Mouse (Mus musculus): Measurements from ENCODE around the gene Chrna7. TPM values are rescaled to one million over a fixed set of nuclear protein-coding genes. Genes with fewer than 3 reads are reported as not detected.

The Chrna7 gene
- total RNA-seq (2014; fragmentation: Nextera tagmentation) (not detected in 2 replicates), total RNA-seq (2017) (not detected in 2 replicates)

GRCm38 (mm10) chr7:63212084-63212723 lies at the start of gene Chrna7:
Gene Chrna7, minus strand, starts transcription at chr7:63212569.
- peak; percentile 65; the same call in 1 of the 2 replicates for ATAC-seq (replicated peaks; ENCODE audit: low FRiP score, low TSS enrichment, poor library complexity, severe bottlenecking)

GRCm38 (mm10) chr7:63249404-63249803 lies 37.0 kb upstream of the Chrna7 start:
- ATAC-seq (replicated peaks; ENCODE audit: low FRiP score, low TSS enrichment, poor library complexity, severe bottlenecking), result no peak

- no peak for ATAC-seq (replicated peaks; ENCODE audit: low FRiP score, low TSS enrichment, poor library complexity, severe bottlenecking)
Observed at GRCm38 (mm10) chr7:63237852-63238516, 25.6 kb upstream of the Chrna7 start.

DNA sequence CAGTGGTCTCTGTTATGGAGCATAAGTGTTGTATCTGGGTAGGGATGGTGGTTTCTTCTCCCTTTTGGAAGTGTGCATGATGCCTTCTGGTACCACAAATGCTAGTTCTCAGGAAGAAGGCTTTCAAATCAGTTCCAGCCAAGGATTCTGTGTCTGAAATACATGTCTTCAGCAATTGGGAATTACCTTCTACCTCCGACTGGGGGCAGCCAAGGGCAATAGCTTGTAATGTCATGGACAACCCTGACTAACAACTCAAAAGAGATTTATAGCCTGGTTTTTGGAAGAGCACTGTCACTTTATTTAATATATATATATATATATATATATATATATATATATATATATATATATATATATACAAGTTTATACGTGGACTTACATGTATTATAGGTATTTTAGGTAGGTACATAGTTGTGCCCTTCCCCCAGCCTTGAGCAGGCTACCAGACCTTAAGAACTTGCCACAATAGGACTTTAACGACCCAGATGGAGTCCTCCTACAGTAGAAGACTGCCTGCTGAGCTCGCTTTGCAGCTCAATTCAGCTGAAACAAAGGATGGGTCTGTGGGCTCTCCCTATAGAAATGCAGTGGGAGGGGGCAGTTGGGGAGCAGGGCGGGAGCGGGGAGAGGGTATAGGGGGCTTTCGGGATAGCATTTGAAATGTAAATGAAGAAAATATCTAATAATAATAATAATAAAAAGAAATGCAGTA lies 12.9 kb upstream of the Chrna7 start:
- no peak for ATAC-seq (replicated peaks; ENCODE audit: low FRiP score, low TSS enrichment, poor library complexity, severe bottlenecking)

GRCm38 (mm10) chr7:63211641-63212083 lies 707 bp downstream of the Chrna7 start:
- ATAC-seq (replicated peaks; ENCODE audit: low FRiP score, low TSS enrichment, poor library complexity, severe bottlenecking), result no peak

GRCm38 (mm10) chr7:63209501-63209900 lies 2.9 kb downstream of the Chrna7 start:
- no peak for ATAC-seq (replicated peaks; ENCODE audit: low FRiP score, low TSS enrichment, poor library complexity, severe bottlenecking)

GRCm38 (mm10) chr7:63207137-63207536 lies 5.2 kb downstream of the Chrna7 start:
- no peak for ATAC-seq (replicated peaks; ENCODE audit: low FRiP score, low TSS enrichment, poor library complexity, severe bottlenecking)

- ATAC-seq (replicated peaks; ENCODE audit: low FRiP score, low TSS enrichment, poor library complexity, severe bottlenecking), result no peak
Observed at GRCm38 (mm10) chr7:63195560-63195959, 16.8 kb downstream of the Chrna7 start.

DNA sequence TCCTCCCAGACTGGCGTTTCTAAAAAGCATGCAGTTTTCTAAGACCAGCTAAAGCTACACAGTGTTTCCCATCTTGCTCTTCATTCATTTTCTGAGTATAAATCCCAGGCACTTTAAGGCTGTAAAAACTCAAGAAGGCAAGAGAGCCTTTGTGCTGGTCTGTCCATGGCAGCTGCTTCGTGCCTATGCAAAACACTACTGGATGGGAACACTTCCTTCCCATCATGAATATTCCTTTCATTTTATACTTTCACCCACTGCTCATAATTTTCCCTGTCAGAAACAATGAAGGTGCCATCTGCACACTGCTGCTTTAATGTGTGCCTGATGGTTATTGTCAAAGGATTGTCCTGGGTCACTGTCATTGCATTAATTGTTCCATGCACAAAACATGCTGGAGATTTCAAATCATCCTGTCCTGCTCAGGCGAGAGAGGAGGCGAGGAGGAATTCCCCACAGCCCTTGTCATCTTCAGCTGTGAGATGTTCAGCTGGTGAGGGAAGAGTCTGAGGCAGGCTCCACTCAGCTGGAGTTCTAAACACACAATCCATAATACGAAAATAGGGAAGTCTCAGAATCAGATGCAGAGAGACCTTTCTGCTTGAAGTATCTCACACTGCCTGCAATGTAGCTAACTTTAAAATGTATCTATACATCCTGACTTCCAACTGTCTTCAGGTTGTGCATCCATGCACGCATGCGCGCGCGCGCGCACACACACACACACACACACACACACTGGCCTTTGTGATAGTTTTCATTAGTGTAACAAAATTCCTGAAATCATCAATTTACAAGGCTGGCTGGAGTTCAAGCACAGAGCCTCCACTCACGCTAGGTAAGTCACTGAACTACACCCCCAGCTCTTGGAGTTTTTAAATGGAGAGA lies 22.5 kb downstream of the Chrna7 start:
- ATAC-seq (replicated peaks; ENCODE audit: low FRiP score, low TSS enrichment, poor library complexity, severe bottlenecking), result no peak

DNA sequence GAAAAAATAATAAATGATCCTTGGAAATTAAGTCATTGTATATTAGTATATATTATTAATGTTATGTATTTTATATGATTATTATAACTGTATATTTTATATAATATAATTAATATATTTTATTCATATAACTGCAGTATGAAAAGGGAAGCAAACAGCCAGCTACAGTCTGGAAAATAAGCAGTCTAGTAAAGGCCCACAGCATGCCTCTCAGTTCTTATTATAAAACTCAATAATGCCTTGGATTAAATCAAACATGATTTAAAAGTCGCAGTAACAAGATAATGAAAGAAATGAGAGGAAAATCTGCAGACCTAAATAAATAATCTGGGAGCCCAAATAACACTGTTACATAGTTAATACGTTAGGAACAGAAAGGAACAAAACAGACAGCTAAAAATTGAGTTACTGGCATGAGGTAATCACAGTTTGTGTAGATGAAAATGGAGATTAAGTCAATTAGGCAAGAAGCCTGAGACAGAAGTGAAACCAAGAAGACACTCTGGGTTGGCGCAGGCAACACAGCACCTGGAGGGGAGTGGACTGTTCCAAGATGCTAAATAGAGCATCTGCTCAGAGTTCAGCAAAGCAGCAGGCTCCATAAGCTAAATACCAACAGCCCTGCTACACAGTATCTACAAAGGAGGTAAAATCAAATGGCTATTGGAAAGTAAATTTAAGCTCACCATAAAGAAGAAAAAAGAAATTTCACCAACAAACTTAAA lies 42.1 kb downstream of the Chrna7 start:
- no peak for ATAC-seq (replicated peaks; ENCODE audit: low FRiP score, low TSS enrichment, poor library complexity, severe bottlenecking)

GRCm38 (mm10) chr7:63164617-63165016 lies 47.8 kb downstream of the Chrna7 start:
- no peak for ATAC-seq (replicated peaks; ENCODE audit: low FRiP score, low TSS enrichment, poor library complexity, severe bottlenecking)

DNA sequence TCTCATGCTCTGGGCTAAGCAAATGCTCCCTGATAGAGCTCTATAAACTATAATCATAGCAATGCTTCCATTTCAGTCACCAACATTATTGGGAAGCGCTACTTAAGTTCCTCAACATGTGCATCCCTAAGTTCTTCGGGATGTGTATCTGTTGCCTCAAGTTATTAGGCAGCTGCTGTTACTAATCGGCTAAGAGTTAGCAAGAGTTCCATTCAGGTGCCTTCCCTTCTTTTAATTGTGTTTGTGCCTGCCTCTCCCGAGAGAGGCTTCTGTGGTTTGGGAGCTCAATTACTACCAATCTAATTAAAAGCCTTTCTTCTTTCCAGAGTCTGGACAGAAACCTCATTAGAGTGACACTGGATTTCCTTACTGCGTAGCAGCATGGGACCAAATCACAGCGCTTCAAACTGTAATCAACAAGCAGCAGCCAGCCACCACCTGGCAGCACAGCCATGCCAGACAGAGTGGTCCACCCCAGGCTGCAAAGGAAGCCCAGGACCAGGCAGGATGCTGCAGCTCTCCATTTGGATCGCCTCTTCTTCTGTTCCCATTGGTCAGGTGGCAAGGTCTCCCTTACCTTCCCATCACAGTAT lies 50.0 kb downstream of the Chrna7 start:
- no peak for ATAC-seq (replicated peaks; ENCODE audit: low FRiP score, low TSS enrichment, poor library complexity, severe bottlenecking)

DNA sequence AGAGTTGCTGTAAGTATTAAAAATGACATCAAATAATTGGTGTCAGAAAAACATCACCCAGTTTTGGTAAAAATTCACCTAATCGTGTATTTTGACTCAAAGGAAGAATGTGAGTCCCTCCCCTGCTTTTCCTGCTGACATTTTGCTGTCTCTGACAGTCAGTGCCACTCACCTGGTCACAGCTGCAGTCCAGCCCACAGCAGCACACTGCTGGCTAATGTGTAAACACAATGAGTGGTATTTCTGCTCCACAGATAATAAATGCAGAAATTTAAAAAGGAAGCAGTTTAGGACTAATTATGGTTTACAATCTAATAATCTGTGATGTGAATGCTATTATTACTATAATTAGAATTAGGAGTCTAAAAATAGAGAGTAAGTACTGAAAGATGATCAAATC lies 59.1 kb downstream of the Chrna7 start:
- ATAC-seq (replicated peaks; ENCODE audit: low FRiP score, low TSS enrichment, poor library complexity, severe bottlenecking), result no peak

- ATAC-seq (replicated peaks; ENCODE audit: low FRiP score, low TSS enrichment, poor library complexity, severe bottlenecking), result no peak
Observed at GRCm38 (mm10) chr7:63148740-63149139, 63.6 kb downstream of the Chrna7 start.

GRCm38 (mm10) chr7:63148321-63148720 lies 64.0 kb downstream of the Chrna7 start:
- no peak for ATAC-seq (replicated peaks; ENCODE audit: low FRiP score, low TSS enrichment, poor library complexity, severe bottlenecking)

- no peak for ATAC-seq (replicated peaks; ENCODE audit: low FRiP score, low TSS enrichment, poor library complexity, severe bottlenecking)
Observed at GRCm38 (mm10) chr7:63122547-63122946, 89.8 kb downstream of the Chrna7 start.

GRCm38 (mm10) chr7:63113671-63114070 lies 98.7 kb downstream of the Chrna7 start:
- ATAC-seq (replicated peaks; ENCODE audit: low FRiP score, low TSS enrichment, poor library complexity, severe bottlenecking), result no peak

DNA sequence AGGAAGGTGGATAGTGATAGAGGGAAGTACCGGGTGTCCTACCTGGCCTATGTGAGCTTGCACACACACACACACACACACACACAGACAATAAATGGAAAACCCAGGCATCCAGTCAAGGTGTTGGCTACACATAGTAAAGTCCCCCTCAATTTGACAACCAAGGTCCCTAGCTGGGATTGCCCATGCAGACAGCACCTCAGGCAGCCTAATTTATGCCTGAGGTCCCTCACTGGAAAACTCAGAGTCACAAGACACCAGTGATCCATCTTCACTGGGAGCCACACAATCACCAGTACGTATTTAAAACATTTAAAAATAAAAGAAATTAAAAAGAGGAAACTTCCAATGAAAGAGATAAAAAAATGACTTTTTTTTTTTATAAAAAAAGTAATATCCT lies 99.1 kb downstream of the Chrna7 start:
- ATAC-seq (replicated peaks; ENCODE audit: low FRiP score, low TSS enrichment, poor library complexity, severe bottlenecking), result no peak

DNA sequence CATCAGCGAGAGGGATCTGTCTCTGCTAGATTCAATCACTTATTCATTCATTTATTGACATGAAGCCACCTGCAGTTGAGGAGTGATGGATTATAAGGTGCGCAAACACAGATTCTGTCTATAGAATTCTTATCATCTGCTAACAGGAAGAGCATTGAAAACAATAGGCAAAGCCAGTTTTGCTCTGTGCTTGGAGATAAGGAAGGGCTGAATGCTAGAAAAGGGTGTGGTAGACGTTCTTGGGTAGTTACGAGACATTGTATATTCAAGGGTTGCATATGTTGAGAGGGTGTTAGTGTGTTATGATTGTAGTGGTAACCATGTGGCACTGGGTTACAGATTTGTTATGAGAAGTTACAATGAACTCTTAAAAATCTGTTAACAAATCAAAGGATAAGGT lies 103.0 kb downstream of the Chrna7 start:
- ATAC-seq (replicated peaks; ENCODE audit: low FRiP score, low TSS enrichment, poor library complexity, severe bottlenecking), result no peak
